Mouse (Mus musculus) G1E-ER4 (cell line): ENCODE data around the gene Trio. TPM values are rescaled to one million over a fixed set of nuclear protein-coding genes. Genes with fewer than 3 reads are reported as not detected.

Experiments
- GATA1 ChIP-seq: IDR thresholded peaks from one replicate; pipeline ENCODE4 v1.8.0; 2012; ENCODE audit warnings: low read length, inconsistent platforms
- polyA plus RNA-seq: library from polyadenylated mRNA; stranded (reverse); fragments of >175 nt; gene quantifications from 2 replicates; pipeline ENCODE4 v1.2.3, GENCODE M21; 2012

Trio gene
- polyA plus RNA-seq, 1 experiment: not detected

DNA sequence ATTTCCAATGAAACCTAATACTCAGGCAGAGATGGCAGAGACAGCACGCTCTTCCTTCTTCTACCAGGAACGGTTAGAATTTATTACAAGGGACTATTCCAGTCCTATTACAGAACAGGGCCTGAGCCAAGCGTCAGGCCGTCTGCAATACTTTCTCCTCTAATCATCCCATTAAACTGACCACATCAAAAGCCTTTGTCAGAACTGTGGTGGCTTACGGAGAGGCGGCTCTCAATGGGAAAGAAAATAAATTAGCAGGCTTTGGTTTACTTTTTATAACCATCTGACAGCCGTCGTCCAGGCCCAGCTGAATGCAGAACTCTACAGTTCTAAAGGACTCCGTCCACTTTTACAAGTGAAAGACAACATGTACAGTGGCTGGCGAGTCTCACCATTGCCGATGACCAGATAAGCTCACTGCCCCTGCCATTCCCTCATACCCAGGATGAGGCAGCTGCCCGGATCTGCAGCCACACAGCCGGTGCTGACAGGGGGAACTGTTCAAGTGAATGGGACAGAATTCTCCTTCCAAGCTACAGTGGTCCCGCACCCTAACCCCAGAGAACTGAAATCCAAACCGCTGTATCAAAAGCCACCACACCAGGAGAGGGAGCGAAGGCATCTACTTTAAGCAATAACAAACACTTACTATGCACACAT is 121.2 kb downstream of the Trio start:
- TF ChIP-seq GATA1: no peak

DNA sequence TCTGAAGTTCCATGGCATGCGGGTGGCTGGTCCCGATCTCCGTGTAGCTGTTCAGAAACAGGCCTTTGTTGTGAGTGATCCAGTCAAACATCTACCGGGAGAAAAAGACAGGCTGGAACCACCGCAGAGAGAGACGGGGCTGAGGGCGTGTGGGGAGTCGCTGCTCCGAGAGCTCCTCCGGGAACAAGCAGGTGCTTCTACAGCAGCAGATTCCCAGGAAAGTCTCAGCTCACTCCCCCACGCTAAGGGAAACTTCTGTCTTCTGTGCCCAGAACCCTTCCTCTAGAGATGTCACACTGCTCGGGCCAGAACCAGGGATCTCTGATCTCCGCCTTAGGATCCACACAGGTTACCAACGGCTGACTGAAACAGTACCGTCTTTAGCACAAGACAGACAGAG is 124.4 kb downstream of the Trio start:
- no peak for TF ChIP-seq GATA1

DNA sequence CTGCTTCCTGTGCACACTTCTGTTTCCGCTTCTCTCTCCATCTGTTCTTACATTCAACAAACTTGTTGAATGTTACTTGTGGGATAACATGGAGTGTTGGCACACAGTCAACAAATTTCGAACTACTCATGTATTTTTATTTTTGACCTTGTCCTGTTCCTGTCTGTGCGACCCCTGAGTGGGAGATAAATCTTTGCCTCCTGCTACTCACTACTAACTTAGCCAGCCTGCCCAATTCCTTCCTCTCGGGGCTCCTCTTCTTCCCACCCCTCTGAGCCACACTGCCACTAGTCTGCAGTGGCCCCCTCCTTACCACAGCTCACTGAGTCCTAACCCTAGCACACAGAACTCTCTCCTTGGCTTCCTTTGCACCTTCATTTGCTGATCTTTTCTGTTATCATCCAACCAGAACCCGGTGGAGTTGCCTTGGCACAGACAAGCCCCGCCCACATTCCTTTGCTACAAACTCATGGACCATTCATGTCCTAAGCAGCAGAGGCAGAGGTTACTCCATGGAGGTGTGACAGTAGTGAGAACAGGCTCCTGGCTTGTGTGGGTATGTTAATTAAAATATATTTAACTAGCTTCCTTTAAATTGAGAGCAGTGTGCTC is 126.7 kb downstream of the Trio start:
- TF ChIP-seq GATA1: no peak

DNA sequence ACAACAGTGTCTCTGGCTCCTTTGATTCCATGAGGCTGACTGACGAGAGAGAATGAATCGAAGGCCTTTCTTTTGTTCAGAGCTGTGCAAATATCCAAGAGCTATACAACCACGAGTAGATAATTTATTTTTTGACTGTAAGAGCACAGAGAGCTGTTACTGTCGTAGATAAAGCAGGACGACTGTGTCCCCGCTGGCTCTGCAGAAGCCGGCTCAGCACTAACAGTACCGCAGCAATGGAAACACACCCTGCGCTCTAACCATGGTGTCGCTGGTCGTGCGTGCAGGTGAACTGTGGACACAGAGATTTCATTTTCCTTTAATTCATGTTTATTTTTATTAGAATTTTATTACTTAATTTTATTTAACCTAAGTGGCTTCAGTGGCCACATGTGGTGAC is 131.5 kb downstream of the Trio start:
- TF ChIP-seq GATA1: no peak

DNA sequence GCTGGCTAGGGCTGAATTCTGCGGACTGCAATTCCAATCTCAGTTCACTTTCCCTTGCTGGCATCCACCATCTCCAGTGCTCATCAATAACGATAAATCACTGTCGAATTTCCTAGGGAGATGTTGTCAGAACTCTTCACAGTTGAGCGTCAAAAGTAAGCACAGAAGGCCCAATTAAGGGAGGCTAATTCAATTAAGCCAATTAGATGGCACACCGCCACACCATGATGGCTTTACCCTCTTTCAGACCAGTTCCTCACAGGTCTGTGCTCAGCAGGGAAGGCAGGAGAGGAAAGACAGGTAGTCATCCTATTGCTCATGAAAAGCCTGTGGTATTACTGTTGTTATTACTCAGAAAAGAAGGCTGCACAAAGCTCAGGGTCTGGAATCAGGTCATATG is 133.6 kb downstream of the Trio start:
- TF ChIP-seq GATA1: no peak

DNA sequence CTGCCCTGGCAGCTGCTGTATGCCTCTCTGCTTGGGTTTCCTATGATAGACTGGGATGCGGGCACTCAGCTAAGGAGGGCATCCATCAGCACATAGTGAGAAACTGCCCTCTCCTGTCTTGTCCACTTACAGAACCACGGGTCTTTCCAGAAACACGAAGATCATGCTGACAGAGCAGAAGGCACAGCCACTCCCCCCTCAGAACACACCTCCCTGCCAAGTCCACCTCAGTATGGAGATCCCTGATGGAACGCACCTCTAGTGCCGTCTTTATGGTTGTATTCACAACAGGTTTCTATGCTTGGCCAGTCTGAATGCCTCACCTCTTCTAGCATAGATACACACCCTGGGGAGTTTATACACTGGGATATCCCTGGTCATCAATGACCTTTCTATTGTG is 135.0 kb downstream of the Trio start:
- no peak for TF ChIP-seq GATA1

DNA sequence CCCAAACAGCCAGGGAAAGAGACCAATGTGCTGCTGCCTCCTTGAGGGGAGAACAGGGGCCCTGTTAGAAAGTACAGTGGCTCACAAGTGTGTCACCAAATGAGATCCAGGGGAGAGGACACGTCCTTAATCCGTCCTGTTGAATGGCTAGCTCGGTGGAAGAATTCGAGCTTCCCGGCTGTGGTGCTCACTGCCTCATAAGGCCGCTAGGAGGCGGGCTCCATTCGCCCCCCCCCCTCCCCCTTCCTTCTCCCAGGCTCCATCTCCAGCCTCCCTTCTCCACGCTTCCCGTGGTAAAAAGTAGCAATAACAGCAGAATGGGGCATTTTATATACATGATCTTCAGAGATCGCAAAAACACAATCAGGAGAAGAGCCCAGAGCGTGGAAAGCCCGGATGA is 137.5 kb downstream of the Trio start:
- TF ChIP-seq GATA1: no peak

DNA sequence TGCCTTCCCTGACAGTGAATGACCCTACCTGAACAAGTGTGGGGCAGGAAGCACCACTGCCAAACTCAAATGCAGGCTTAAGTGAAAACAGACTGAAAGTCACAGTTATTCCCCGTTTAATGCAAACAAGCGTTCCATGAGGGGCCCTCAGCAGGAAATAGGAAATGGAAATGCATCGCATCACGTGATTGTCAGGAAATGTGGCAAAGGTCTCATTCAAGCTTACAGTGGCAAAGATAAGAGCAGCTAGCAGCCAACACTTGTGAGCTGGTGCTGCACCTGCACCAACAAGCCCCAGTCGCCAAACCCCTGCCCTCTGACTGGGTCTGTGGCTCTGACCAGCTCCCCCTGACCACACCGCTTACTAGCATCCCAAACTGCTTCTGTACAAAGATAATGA is 138.7 kb downstream of the Trio start:
- TF ChIP-seq GATA1: no peak

DNA sequence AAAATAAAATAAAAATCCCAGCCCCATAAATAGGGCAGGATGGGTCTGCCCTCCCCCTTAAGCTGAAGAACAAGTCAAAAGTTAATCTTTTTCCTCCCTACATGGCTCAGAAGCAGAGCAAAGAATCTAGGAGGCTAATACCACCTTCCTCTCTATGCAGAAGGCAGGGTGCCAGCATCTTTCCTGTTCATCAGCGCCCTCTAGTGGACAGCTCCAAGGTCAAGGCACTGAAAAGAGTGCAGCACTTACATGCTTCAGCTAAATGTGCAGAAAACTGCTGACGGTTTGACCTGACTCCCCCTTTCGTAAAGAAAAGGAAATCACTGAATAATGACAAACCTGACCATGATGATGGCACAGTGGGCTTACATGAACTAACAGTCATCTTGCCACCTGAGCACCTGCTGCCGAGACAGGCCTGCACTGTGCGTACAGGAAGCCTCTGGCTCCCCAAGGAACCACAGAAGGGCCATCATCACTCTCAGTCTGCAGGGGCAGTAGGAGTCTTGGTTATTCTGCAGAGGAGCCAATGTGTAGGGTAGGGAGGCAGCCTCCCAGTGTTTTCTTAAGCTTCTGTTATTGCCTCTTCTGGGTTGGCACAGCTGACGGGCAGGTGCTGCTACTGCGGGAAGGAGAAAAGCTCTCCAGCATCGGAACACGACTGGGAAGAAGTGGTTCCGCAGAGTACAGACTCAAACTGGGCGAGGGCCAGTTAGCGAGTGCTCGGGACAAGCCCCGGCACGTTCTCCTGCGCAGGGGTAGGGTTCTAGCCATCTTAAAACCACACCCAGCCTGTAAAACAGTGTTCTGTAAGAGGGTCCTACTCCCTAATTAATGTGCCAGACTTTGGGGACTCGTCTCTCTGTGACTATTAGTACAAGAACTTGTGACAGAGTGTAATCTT is 141.0 kb downstream of the Trio start:
- no peak for TF ChIP-seq GATA1

DNA sequence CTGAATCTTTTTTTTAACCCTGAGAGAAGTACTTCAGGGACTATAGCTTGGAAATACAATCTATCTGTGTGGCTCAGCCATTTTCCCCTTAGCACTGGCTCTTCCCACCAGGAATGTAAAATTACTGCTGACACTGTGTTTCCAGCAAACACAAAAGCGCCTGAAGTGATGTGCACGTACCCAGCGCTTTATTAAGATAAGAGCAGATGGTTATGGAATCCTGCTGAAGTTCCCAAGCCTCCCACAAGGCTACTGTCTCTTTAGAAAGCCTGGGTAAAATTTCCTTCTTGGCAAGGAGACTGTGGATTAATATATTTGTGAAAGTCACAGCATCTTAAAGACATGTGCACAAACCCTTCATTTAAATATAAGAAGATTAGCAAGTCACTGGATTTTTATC is 141.8 kb downstream of the Trio start:
- no peak for TF ChIP-seq GATA1

DNA sequence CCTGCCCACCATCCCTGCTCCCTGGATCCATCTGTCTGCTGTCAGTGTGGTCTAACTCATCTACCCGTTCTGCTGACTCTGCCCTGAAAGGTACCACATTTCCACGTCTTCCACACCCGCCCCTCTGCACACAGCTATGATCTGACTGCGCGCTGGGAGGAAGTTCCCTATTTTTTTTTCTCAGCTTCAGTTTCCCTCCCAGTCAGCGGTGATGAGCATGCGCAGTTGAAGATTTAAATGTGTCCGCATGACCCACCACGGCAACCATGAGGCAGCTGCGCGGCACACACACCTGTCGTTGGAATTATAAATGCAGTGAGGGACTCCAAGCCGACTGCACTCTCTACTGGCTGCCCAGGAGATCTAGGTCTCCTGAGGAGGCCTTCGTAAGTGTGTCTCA is 142.8 kb downstream of the Trio start:
- TF ChIP-seq GATA1: no peak

DNA sequence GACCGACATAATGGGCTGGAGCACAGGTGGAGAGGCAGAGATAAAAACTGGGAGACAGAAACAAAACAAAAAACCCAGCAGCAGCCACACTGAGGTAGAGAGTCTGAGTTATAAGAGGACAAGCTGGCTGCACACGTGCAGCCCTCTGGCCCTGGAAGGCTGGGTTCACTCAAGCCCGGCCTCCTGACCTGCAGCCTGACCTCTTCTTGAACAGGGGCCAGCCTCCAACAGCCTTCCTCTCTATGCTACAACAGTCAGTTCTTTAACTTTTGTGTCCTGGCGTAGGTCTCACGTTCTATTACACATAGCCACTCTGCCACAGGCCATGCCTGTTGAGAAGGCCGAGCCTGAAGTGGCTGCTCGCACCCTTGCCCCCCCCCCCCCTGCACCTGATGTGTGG is 147.8 kb downstream of the Trio start:
- TF ChIP-seq GATA1: no peak

DNA sequence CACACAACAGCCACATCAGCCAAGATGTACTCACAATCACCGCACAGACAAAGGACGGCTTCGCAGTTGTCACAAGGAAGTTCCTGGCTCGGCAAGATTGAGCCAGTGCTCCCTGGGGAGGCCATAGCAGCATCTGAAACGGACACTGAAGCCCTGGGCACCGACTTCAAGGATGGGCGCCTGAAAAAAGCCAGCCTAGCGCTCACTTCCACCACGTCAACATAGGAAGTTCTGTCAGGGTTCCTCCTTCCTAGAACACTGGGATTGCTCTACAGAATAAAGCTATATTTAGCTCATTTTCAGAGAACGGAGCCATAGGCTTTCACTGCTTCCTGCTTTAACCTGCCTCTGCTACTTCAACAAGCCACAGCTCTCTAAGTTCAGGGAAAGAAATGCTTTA is 149.3 kb downstream of the Trio start:
- TF ChIP-seq GATA1: no peak

DNA sequence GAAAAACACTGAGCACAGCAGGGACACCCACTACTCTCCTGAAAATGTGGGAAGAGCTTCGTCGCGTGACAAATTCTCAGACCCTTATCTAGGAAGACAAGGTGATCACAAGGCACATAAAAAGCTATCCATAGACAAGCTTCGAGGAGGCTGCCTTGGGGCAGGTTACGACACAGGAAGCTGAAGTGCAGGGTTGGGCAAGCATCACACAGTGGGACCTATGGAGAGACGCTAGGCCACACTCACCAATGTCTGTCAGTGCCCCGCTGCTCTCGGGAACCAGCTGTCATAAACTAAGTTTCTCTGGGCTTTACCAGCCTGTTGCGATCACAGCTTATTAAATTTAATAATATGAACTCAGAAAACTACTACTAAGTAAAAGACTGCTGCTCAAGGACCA is 149.9 kb downstream of the Trio start:
- TF ChIP-seq GATA1: no peak

DNA sequence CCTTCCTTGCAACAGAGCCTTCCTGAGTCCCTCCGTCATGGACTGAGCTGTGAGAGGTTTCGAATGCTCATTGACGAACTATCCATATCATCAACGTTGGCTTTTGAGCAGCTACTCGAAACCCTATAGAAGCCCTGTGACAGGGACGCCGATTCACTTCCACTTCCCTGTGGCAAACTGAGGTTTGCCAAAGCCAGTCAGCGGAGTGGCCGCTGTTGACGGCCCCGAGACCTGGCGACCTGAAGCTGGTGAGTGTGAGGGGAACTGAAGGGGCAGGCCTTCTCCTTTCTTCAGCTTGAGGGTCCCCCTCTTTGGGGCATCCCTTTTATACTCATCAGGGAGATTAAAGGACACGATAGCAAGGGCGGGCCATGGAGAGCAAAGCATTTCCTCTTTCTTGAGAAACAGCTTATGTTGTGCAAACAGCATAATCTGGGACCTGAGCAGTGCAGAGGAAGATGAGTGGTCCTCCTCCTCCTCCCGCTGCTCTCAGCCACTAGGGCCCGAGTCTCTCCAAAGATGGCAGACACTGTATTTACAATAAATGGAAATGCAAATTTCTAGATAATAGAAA is 151.8 kb downstream of the Trio start:
- no peak for TF ChIP-seq GATA1

DNA sequence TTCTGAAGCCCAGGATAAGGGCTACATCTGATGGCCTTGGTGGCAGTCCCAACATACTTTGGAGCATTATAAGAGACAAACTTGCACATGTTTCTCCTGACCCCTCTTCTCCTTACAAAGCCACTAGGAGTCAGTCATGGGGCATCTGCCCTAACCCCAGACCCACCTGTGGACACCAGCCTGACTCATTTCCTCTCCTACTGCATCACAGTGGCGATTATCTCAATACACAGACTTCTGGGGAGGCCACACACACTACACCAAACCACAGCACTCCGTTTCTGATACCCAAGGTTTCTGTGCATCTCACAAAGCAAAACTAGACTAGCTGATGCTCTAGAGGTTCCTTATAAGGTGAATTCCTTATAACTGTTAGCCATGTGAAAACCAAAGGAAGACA is 153.4 kb downstream of the Trio start:
- TF ChIP-seq GATA1: no peak
